Mouse (Mus musculus) embryo, embryonic 11.5 days (tissue): Measurements from ENCODE around the gene Slc35c1.

Experiments used
- DNase-seq: peaks from one replicate; pipeline ENCODE4 v3.0.0-alpha.2; 2012; ENCODE audit warnings: low read depth, low spot score

The Slc35c1 gene

GRCm38 (mm10) chr2:92435023-92435422 lies 25.3 kb downstream of the Slc35c1 start:
- DNase-seq, result no peak

DNA sequence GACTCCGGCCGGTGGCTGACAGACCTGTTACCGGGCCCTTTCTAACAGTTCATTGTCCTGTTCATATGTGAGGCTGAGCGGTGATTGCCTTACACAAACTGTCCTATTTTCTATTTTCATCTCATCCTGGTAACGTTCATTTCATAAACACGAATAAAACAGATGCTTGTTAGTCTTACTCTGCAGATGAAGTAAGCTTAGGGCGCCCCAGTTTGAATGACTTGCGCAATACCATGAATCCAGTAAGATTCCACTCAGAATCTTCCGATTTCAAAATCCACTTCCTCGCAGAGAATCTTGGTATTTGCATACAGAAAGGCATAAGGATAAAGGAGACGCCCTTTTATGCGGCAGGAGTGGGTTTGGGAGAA lies 26.0 kb downstream of the Slc35c1 start:
- no peak for DNase-seq

- peak; percentile 98 for DNase-seq
Measured at GRCm38 (mm10) chr2:92433578-92434374, 26.6 kb downstream of the Slc35c1 start, which contains the start of gene Cry2. Cry2 (minus strand) TSS chr2:92434043.

DNA sequence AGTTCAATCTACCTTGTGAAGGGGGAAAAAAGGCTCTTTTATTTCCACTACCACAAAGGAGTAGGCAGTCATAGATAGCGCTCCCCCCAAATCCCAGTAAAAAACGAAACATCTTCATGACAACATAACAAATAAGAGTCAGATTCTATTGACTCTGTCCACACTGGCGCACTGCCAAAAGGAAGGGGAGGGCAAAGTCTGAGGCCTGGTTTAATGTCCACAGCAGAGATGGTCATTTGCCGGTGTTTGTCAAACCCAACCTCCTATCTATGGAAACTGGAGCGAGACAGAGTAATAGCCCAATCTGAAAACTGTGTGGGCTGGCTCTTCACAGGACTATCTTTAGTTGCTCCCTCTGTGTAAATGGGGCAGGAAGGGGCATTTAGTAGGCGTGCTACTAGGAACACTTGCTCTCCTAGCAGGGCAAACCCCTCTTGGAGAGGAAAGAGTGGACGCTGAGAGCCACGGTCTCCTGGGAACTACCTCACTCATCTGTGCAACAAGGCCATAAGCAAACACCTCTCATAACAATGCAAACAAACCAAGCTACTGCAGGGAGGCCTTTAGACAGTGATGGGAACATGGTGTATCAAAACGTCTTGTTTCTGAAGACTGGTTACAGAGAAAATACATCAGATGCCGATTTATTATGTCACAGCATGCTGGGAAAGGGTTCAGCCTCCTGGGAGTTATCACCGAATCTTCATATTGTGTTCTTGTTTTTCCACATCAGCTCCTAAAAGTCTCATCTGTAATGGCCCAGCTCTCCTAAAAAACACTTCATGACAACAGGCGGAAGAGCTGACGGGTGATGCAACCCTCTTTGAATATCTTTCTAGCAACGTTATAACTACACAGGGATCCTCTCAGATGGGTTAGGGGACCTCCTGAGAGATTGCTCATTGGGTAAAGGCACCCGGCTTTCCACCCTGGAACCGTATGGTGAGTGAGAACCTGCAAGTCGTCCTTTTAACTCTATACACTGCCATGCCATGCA lies 27.7 kb downstream of the Slc35c1 start:
- no peak for DNase-seq

- no peak for DNase-seq
Measured at GRCm38 (mm10) chr2:92431611-92432179, 28.6 kb downstream of the Slc35c1 start.

- DNase-seq, result no peak
Measured at GRCm38 (mm10) chr2:92430723-92431541, 29.4 kb downstream of the Slc35c1 start.

- no peak for DNase-seq
Measured at GRCm38 (mm10) chr2:92430089-92430488, 30.2 kb downstream of the Slc35c1 start.

GRCm38 (mm10) chr2:92427882-92428281 lies 32.5 kb downstream of the Slc35c1 start:
- no peak for DNase-seq

DNA sequence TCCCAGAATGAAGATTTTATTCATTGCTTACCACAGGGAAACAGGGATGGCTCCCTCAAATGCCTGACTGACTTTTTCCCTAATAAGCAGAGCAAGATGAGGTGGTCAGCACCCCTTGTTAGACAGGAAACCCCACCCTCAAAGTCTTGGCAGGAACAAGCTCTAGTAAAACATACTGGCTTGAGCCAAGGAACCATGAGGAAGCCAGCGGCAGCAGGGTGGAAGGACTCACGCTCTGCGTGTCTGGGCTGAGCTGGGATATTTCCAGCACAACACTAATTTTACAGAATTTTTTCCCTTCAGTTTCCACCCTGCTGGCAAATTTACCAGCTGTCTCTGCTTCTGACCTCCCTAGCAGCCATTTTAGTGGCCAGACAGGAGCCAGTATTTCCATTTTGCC lies 33.9 kb downstream of the Slc35c1 start:
- no peak for DNase-seq

DNA sequence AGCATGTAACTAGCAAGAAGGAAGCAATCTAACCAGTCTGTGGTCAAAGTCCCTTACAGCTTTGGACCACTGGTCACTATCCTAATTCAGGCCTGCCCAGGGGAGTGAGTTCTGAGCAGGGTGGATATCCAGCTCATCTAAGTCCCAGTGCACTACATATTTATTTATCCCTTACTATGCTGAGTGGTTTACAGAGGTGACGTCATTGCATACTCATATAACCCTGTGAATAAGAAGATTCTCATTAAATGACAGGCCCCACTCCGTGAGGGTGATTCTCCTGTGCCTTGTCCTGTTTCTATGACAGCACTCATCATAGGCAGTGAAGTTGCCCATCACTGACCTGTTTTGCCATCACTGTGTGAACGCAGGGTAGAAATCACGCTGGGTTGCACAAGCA lies 35.0 kb downstream of the Slc35c1 start:
- no peak for DNase-seq

DNA sequence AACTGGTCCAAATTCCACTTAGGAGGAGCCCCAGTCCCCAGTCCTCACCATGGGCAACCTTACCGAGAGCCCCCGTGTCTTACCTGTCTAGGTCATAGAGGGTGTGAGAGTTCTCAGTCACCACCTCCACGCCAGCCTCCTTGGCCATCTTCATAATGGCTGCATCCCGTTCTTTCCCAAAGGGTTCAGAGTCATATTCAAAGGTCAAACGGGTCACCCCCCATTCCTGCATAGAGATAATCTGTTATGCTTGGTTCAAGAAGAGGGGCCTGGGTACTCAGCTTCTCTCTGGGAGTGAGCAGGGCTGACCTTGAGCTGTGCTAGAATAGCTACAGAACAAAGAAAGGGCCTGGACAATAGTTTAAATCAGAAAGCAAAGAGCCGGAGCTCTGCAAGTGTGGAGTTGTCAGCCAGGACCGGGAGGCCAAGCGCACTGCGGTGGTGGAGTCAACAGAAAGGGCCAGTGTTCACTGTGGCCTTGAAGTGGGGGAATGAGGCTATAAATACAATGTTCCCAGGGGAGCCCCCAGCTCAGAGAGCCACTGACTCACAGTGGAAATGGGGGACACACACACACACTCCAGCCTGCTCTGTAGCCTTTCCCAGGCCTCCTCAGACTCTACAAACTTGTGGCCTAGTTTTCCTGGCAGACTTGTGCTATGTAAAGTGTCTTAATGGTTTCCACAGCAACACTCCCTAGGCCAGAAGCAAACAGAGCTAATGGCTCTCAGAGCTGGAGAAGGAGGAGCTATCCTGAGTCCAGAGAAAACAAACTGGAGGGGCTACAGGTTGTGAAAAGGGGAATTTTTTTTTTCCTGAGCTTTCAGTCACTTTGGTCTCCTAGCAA lies 35.7 kb downstream of the Slc35c1 start:
- DNase-seq, result no peak

DNA sequence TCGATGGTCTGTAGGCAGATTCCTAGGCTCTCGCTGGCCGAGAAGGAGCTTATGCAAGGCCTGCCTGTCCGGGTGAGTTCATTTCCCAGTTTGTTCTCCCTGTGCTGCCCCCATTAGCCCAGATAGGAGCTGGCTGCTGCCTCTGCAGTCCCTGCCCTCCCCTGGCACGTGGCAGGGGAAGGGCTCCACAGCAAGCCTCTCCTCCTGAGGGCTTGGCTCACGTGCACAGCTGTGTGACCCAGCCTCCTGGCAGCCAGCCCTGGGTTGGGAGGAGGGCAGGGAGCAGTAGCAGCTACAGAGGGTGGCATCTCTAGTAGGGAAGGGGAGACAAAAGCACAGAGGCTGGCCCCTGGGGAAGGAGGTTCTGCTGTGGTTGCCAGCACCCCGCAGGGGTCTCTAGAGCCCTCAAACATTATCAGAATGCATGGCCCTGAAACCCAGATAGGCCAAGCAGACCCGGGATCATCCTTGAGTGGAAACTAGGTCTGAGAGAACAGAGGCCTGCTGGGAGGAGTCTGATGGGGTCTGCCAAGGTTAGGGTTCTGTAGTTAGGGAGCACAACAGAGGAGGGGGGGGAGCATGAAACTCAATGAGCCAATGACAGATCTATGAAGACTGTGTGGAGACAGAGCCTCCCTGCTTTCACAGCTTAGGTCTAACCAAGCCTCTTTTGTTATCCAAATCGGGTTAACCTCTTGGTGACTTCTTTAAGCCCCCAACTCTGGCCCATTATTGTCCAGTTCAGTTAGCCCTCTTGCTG lies 36.5 kb downstream of the Slc35c1 start:
- DNase-seq, result no peak

- no peak for DNase-seq
Measured at GRCm38 (mm10) chr2:92423156-92423555, 37.2 kb downstream of the Slc35c1 start.

GRCm38 (mm10) chr2:92422388-92423135 lies 37.8 kb downstream of the Slc35c1 start:
- no peak for DNase-seq

- DNase-seq, result no peak
Measured at GRCm38 (mm10) chr2:92421723-92422387, 38.5 kb downstream of the Slc35c1 start.

- no peak for DNase-seq
Measured at GRCm38 (mm10) chr2:92411705-92412104, 48.6 kb downstream of the Slc35c1 start.

- no peak for DNase-seq
Measured at GRCm38 (mm10) chr2:92408309-92409045, 51.9 kb downstream of the Slc35c1 start.

DNA sequence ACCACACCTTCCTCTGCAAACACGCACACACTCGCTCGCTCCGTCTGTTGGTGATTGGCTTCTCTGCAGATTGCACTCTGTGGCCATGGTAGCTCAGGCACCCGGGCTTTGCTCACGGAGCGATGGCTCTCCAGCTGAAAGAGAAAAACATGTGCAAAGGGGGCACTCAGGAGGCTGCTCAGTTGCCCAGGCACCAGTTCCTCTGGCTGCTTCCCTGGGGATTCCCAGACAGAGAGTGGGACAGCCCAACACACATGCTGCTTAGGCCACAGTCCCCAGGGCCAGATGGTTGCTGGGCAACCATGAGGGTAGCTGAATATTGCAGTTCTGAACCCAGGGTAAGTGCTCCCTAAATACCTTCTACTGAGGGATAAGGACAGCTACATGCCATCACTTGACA lies 54.7 kb downstream of the Slc35c1 start:
- DNase-seq, result no peak
